In the genomic region with DNA sequence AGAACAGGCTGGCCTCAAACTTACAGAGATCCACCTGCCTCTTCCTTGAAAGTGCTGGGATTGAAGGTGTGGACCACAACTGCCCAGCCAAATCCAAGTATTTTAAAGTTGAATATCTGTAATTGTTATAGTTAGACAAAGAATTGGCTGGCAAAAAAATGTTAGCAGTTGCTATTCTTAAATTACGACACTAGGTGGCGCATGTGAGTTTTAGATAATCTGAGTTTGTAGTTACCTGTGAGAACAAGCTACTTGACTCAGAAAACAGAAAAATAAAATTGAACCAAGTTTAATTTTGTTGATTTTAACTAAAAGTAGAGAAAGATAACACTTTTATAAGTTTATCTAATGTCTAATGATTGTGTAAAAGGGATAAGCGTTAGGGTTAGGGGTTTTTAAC, we compare ENCODE assay signal across 9 mouse cellular contexts.
A peak's percentile ranks its signal among the peaks of the same experiment; 100 is the strongest.
DNase-seq lines count a peak whose midpoint lies in the region; ATAC-seq and TF ChIP-seq lines count a peak whose summit lies in the region.
"Had no signal": no experiment of that assay in that cellular context is flagged by ENCODE, and none has a peak within 500 bp of the region (broad histone marks: within the 10 kb centered on the region; RNA-seq: fewer than 3 reads in every experiment).

No protein-coding gene starts in this region.

- H3K9ac ChIP-seq in hindbrain, postnatal 0 days (replicated peaks; ENCODE audit: low read length), result no peak overlapping the region
- H3K9ac ChIP-seq in hindbrain, embryonic 12.5 days, result no peak overlapping the region
- H3K9ac ChIP-seq in forebrain, embryonic 11.5 days (ENCODE audit: low read length), result no peak overlapping the region
- H3K9ac ChIP-seq: hindbrain, embryonic 15.5 days had no signal

- no peaks in the 10 kb centered on the region for H3K36me3 ChIP-seq in hindbrain, postnatal 0 days (ENCODE audit: insufficient read depth, low read length)
- H3K36me3 ChIP-seq in hindbrain, embryonic 12.5 days, result no peaks in the 10 kb centered on the region
- no peaks in the 10 kb centered on the region for H3K36me3 ChIP-seq in forebrain, embryonic 11.5 days (ENCODE audit: control insufficient read depth, insufficient read depth, low read length)
- H3K36me3 ChIP-seq: hindbrain, embryonic 15.5 days had no signal

- H3K9me3 ChIP-seq in hindbrain, postnatal 0 days (ENCODE audit: low read length), result no peaks in the 10 kb centered on the region
- H3K9me3 ChIP-seq in hindbrain, embryonic 12.5 days (replicated peaks), result no peaks in the 10 kb centered on the region
- H3K9me3 ChIP-seq in forebrain, embryonic 11.5 days (ENCODE audit: control insufficient read depth, low read length), result no peaks in the 10 kb centered on the region
- H3K9me3 ChIP-seq: hindbrain, embryonic 15.5 days had no signal

- H3K27ac ChIP-seq in hindbrain, postnatal 0 days, result no peak overlapping the region
- H3K27ac ChIP-seq in hindbrain, embryonic 12.5 days, result no peak overlapping the region
- H3K27ac ChIP-seq in forebrain, embryonic 11.5 days (ENCODE audit: low read depth, low read length), result no peak overlapping the region
- H3K27ac ChIP-seq: hindbrain, embryonic 15.5 days had no signal

- 11% methylated on average over 3 of the region's 3 CpGs for WGBS in hindbrain, postnatal 0 days
- 8% methylated on average over 3 of the region's 3 CpGs for WGBS in hindbrain, embryonic 12.5 days
- WGBS in forebrain, embryonic 11.5 days, result 10% methylated on average over 3 of the region's 3 CpGs

- peak; percentile 79 for TF ChIP-seq CTCF in hindbrain, postnatal 0 days (IDR thresholded peaks at IDR 0.05; ENCODE audit: low read depth)

- H3K4me1 ChIP-seq in hindbrain, postnatal 0 days (ENCODE audit: insufficient read depth, low read length), result no peaks in the 10 kb centered on the region
- no peaks in the 10 kb centered on the region for H3K4me1 ChIP-seq in hindbrain, embryonic 12.5 days
- H3K4me1 ChIP-seq in forebrain, embryonic 11.5 days (replicated peaks; ENCODE audit: control insufficient read depth, insufficient read depth, low read length), result no peaks in the 10 kb centered on the region
- H3K4me1 ChIP-seq: hindbrain, embryonic 15.5 days had no signal

- no peak overlapping the region for H3K4me3 ChIP-seq in hindbrain, postnatal 0 days (ENCODE audit: low read length)
- no peak overlapping the region for H3K4me3 ChIP-seq in hindbrain, embryonic 12.5 days
- H3K4me3 ChIP-seq in forebrain, embryonic 11.5 days (ENCODE audit: low read depth, low read length), result no peak overlapping the region
- H3K4me3 ChIP-seq: hindbrain, embryonic 15.5 days had no signal

- peak; percentile 71 for DNase-seq in hindbrain, postnatal 0 days (ENCODE audit: low spot score)
- peak; percentile 73 for DNase-seq in 3T3-L1 (ENCODE audit: low read depth, low spot score)
- DNase-seq in CD4-positive helper T cell, adult 2 months (ENCODE audit: low read depth, low spot score), result peak; percentile 14
- DNase-seq in embryo, embryonic 11.5 days (ENCODE audit: low read depth, low spot score), result peak; percentile 29
- no peak for DNase-seq in frontal cortex, postnatal 36 days (ENCODE audit: low spot score in 2 of 2)
- no peak for DNase-seq in forebrain, embryonic 11.5 days (ENCODE audit: low spot score)
- DNase-seq: adrenal gland, postnatal 25 days had no signal

- ATAC-seq in hindbrain, postnatal 0 days, result no peak
- no peak for ATAC-seq in hindbrain, embryonic 12.5 days (ENCODE audit: low FRiP score)
- no peak for ATAC-seq in forebrain, embryonic 11.5 days (replicated peaks; ENCODE audit: low FRiP score)

- H3K4me2 ChIP-seq in hindbrain, postnatal 0 days (ENCODE audit: low read depth, low read length), result no peak overlapping the region
- H3K4me2 ChIP-seq in hindbrain, embryonic 12.5 days (replicated peaks), result no peak overlapping the region
- H3K4me2 ChIP-seq in forebrain, embryonic 11.5 days (ENCODE audit: low read depth, low read length, severe bottlenecking), result no peak overlapping the region
- H3K4me2 ChIP-seq: hindbrain, embryonic 15.5 days had no signal

- no peaks in the 10 kb centered on the region for H3K27me3 ChIP-seq in hindbrain, postnatal 0 days (ENCODE audit: insufficient read depth, low read length)
- H3K27me3 ChIP-seq in hindbrain, embryonic 12.5 days, result 0 out of 2 replicates have a peak, but pooled peaks cover 9% of the 10 kb centered on the region
- H3K27me3 ChIP-seq in forebrain, embryonic 11.5 days (ENCODE audit: control insufficient read depth, insufficient read depth, low read length), result no peaks in the 10 kb centered on the region; the same call in 1 of the 2 replicates
- H3K27me3 ChIP-seq: hindbrain, embryonic 15.5 days had no signal

Comparison
In these comparisons a context has a peak if more than half of its experiments do, and no peak if none do; other contexts are left out.
1. DNase-seq: peak in hindbrain, postnatal 0 days (single experiment), 3T3-L1 (single experiment), CD4-positive helper T cell, adult 2 months (single experiment) and embryo, embryonic 11.5 days (single experiment); none in frontal cortex, postnatal 36 days (0 of 2) and forebrain, embryonic 11.5 days (single experiment).